Mouse (Mus musculus) spleen, embryonic (tissue): ENCODE data around the gene Kat6b.

Source experiments
- CTCF ChIA-PET: fragments of 350-600 bp; sonication (Branson Sonifier 250); formaldehyde crosslinking; loops from one replicate; lab custom pipeline; 2022; lab: Charles Lee

Kat6b gene

GRCm38 (mm10) chr14:21522312-21522978, 41.2 kb downstream of the Kat6b start:
- CTCF ChIA-PET = no interaction called here

GRCm38 (mm10) chr14:21523234-21523633, 42.0 kb downstream of the Kat6b start:
- CTCF ChIA-PET = no interaction called here

- CTCF ChIA-PET = interaction anchor here (0.7 kb wide), 1 partner anchor 10 kb away, joined by 4 read pairs; no protein-coding TSS in a partner anchor
These were observed 42.7 kb downstream of the Kat6b start for GRCm38 (mm10) chr14:21523851-21524441.

GRCm38 (mm10) chr14:21525674-21526073, 44.4 kb downstream of the Kat6b start:
- CTCF ChIA-PET = no interaction called here

GRCm38 (mm10) chr14:21533566-21533965, 52.3 kb downstream of the Kat6b start:
- CTCF ChIA-PET = no interaction called here

GRCm38 (mm10) chr14:21534066-21534465, 52.8 kb downstream of the Kat6b start:
- CTCF ChIA-PET = no interaction called here

- CTCF ChIA-PET = no interaction called here
These were observed 53.5 kb downstream of the Kat6b start for GRCm38 (mm10) chr14:21534542-21535272.

- CTCF ChIA-PET = interaction anchor here (0.6 kb wide), 1 partner anchor 107 kb away, joined by 14 read pairs; no protein-coding TSS in a partner anchor
These were observed 55.4 kb downstream of the Kat6b start for GRCm38 (mm10) chr14:21536485-21537181.

GRCm38 (mm10) chr14:21537838-21538237, 56.6 kb downstream of the Kat6b start:
- CTCF ChIA-PET = no interaction called here

- CTCF ChIA-PET = no interaction called here
These were observed 58.5 kb downstream of the Kat6b start for GRCm38 (mm10) chr14:21539731-21540130.

GRCm38 (mm10) chr14:21540361-21540760, 59.1 kb downstream of the Kat6b start:
- CTCF ChIA-PET = no interaction called here

GRCm38 (mm10) chr14:21545529-21545928, 64.3 kb downstream of the Kat6b start:
- CTCF ChIA-PET = no interaction called here

- CTCF ChIA-PET = no interaction called here
These were observed 65.1 kb downstream of the Kat6b start for GRCm38 (mm10) chr14:21546351-21546750.

GRCm38 (mm10) chr14:21547297-21547696, 66.1 kb downstream of the Kat6b start:
- CTCF ChIA-PET = no interaction called here

GRCm38 (mm10) chr14:21547965-21548364, 66.7 kb downstream of the Kat6b start:
- CTCF ChIA-PET = no interaction called here

- CTCF ChIA-PET = no interaction called here
These were observed 67.8 kb downstream of the Kat6b start for GRCm38 (mm10) chr14:21548952-21549607.

GRCm38 (mm10) chr14:21549608-21550115, 68.4 kb downstream of the Kat6b start:
- CTCF ChIA-PET = no interaction called here

GRCm38 (mm10) chr14:21550576-21550975, 69.3 kb downstream of the Kat6b start:
- CTCF ChIA-PET = interaction anchor here (0.6 kb wide), 1 partner anchor 260 kb away, joined by 3 read pairs; no protein-coding TSS in a partner anchor

GRCm38 (mm10) chr14:21551655-21552054, 70.4 kb downstream of the Kat6b start:
- CTCF ChIA-PET = no interaction called here

GRCm38 (mm10) chr14:21552958-21553357, 71.7 kb downstream of the Kat6b start:
- CTCF ChIA-PET = no interaction called here

- CTCF ChIA-PET = interaction anchor here (0.7 kb wide), 1 partner anchor 102 kb away, joined by 3 read pairs; no protein-coding TSS in a partner anchor
These were observed 72.8 kb downstream of the Kat6b start for GRCm38 (mm10) chr14:21554046-21554445.
